Mouse (Mus musculus): ENCODE measurements at regions not wholly inside any gene's neighbourhood (a gene's known extent, or its start where the extent isn't known, plus 50 kb on each side); places are given as distances from the start of the nearest gene placed in this dataset.

- ChIA-PET POLR2A (no interaction called here), CTCF (no interaction called here)
These were observed 920.5 kb downstream of the Slc4a3 start for GRCm38 (mm10) chr1:76466562-76466961.

- POLR2A ChIA-PET = no interaction called here
- CTCF ChIA-PET = no interaction called here
These were observed 938.1 kb downstream of the Slc4a3 start for GRCm38 (mm10) chr1:76484193-76484592.

GRCm38 (mm10) chr1:76487481-76487880 is 941.4 kb downstream of the Slc4a3 start:
- ChIA-PET CTCF (no interaction called here), POLR2A (interaction anchor here in 1 of 4 experiments (0.6 kb wide), 1 partner anchor 754 kb away, joined by 3 read pairs; no protein-coding TSS in a partner anchor)

- CTCF ChIA-PET = interaction anchor here in 1 of 4 experiments (0.7 kb wide), 1 partner anchor 837 kb away, joined by 3 read pairs; no protein-coding TSS in a partner anchor
- POLR2A ChIA-PET = no interaction called here
These were observed 943.8 kb downstream of the Slc4a3 start for GRCm38 (mm10) chr1:76489681-76490492.

GRCm38 (mm10) chr1:76490719-76491118 is 944.7 kb downstream of the Slc4a3 start:
- POLR2A ChIA-PET = interaction anchor here in 1 of 4 experiments (0.7 kb wide), 1 partner anchor 15 kb away, joined by 7 read pairs; no protein-coding TSS in a partner anchor
- CTCF ChIA-PET = interaction anchor here in 2 of 4 experiments (0.6 to 0.7 kb wide), 2 partner anchors 784 to 838 kb away, joined by 3 to 5 read pairs; no protein-coding TSS in a partner anchor

DNA sequence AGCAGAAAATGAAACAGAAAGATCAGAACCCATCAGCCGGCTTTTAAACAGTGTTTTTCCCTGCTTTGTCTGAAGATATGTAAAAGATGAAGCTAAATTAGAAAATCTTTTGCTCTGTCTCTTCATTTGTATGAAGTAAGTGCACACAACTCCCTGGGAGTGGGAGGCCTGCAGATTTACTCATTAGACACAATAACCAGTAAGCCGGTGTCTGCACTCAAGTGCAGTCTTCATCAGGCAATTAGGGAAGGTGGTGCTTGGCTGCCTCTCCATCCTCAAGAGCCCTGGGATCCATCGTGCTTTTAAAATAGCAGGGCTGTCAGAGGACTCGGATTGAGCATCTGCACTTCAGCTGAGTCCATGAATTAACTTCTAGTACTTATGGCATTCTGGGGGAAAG is 945.1 kb downstream of the Slc4a3 start:
- ChIA-PET CTCF (interaction anchor here in 1 of 4 experiments (0.6 kb wide), 1 partner anchor 784 kb away, joined by 5 read pairs; no protein-coding TSS in a partner anchor), POLR2A (interaction anchor here in 1 of 4 experiments (0.7 kb wide), 1 partner anchor 14 kb away, joined by 7 read pairs; no protein-coding TSS in a partner anchor)

DNA sequence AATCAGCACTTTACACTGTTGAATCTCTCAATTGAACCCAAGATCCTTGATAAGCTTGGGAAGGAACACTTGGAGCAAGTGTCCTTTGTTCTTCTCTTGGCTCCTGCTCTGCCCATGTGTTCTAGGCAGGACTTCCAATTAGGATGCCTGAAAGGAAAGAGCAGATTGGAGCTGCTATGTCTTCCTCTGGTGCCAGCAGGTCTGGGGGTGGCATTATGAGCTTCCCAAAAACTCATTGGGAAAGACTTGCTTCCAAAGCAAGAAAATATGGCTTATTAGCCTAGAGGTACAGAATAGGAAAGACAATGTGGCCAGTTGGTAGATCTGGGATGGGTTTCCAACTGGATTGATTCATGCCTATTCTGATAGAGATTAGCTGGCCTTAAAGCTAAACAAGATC is 959.1 kb downstream of the Slc4a3 start:
- POLR2A ChIA-PET = interaction anchor here in 1 of 4 experiments (0.6 kb wide), 1 partner anchor 14 kb away, joined by 7 read pairs; no protein-coding TSS in a partner anchor

GRCm38 (mm10) chr1:76508821-76509220 is 962.8 kb downstream of the Slc4a3 start:
- ChIA-PET CTCF (no interaction called here), POLR2A (interaction anchor here in 1 of 4 experiments (0.7 kb wide), 1 partner anchor 1572 kb away, joined by 3 read pairs; no protein-coding TSS in a partner anchor)

More for the DNA sequence above, 959.1 kb downstream of the Slc4a3 start:
- CTCF ChIA-PET = no interaction called here

DNA sequence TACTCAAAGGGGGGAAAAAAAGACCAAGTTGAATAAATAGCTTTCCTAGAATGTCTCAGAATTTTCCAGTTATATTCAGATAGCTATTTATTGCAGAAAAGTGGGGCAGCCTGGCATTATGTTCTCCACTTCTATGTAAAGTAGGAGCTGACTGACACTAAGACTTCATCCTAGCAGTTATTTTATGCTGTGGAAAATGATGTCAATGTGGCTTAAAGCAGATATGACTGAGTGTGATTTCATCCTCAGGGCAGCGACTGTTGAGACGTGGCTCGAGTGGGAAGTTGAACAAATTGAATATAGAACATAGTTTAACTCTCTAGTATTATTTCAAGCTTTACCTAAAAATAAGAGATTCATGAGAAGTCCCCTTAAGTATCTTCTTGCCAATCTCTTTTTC is 963.4 kb downstream of the Slc4a3 start:
- CTCF ChIA-PET = no interaction called here
- POLR2A ChIA-PET = interaction anchor here in 1 of 4 experiments (0.7 kb wide), 1 partner anchor 782 kb away, joined by 7 read pairs; no protein-coding TSS in a partner anchor

DNA sequence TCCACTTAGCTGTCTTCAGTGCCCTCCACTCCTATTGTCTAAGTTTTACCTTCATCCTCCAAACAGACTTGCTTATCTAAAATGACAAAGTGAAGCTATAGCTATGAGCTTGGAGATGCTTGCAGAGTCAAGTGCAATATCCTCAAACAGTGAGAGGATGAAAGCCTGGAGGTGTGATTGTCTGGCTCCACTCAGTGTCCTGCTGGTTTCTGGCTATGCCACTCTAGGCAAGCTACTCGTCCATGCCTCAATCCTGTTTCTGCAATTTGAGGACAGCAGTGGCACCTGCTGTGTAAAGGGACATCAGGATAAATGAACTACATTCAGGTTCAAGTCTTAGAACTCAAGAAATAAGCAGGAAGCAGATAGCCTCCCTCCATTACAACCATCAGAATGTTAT is 966.1 kb downstream of the Slc4a3 start:
- ChIA-PET CTCF (no interaction called here), POLR2A (no interaction called here)

- ChIA-PET CTCF (no interaction called here), POLR2A (no interaction called here)
These were observed 967.4 kb downstream of the Slc4a3 start for GRCm38 (mm10) chr1:76513490-76513889.

DNA sequence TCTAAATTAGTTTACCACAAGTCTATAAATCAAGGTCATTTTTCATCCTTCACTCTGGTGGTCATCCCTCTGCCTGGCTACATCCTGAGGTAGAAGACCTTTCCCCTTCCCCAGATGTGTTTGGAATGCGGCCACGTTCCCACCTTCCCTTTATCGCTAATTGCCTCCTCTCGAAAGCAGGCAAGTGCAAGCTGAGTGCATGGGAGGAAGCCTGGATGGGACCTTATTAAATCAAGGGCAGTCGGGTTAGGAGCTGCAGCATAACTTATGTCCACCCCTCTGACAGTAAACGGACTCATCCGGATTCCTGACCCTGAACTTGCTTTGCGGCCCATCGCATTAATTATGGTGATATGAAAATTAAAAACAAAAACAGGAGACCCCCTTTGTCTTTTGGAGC is 983.5 kb downstream of the Slc4a3 start:
- POLR2A ChIA-PET = no interaction called here
- CTCF ChIA-PET = no interaction called here

GRCm38 (mm10) chr1:76530342-76530741 is 984.3 kb downstream of the Slc4a3 start:
- POLR2A ChIA-PET = no interaction called here
- CTCF ChIA-PET = no interaction called here

- ChIA-PET POLR2A (no interaction called here), CTCF (no interaction called here)
These were observed 979.3 kb downstream of the Epha4 start for GRCm38 (mm10) chr1:76535522-76535956.

DNA sequence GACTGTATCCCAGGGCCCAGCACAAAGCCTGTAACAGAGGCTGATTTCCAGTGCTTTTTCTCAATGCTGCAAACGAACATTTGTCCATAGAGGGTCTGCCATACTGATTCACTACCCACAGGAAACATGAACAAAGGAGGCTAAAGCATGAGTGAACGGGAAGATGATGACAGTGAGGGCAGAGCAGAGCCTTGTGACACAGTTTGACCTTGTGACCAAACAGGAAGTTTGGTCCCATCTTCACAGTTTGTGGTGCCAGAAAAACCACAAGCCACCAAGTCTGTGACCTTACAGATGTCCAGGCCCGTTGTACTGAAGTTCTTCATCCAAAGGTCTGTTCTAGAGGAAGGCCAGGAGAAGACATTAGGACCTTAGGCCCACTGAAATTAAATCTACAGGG is 974.4 kb downstream of the Epha4 start:
- ChIA-PET CTCF (no interaction called here), POLR2A (no interaction called here)

DNA sequence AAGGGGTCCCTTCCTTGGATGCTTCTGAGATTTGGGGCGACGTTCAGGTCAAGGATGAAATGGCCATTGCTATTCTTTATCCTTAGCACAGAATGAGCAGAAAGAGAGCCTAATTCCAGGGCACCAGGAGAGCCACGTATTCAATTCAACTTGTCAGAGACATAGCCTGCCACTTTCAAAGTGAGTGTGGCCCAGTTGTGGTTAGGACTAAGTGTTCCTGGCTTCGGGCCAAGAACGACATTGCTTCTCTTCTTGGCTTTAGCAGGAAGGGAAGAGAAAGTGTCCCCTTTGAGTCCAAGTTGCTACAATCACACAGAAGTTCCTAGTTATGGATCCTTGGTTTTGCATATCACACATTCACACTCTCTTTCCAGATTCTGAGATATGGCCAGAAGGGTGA is 964.0 kb downstream of the Epha4 start:
- CTCF ChIA-PET = no interaction called here
- POLR2A ChIA-PET = no interaction called here

DNA sequence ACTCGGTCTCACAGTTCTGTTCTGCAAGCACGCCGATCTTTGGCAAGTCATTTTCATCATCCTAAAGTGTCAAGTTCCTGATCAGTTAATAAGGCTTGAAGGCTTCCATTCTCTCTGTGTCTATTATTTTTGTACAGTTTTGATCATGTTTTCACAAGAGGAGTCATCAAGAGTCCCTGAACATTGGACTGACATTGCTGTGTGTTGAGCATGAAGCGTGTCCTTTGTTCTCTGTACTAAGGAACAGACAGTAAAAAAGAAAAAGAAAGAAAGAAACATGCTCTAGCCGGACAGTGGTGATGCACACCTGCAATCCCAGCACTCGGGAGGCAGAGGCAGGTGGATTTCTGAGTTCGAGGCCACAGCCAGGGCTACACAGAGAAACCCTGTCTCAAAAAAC is 955.4 kb downstream of the Epha4 start:
- ChIA-PET POLR2A (no interaction called here), CTCF (no interaction called here)

- ChIA-PET POLR2A (no interaction called here), CTCF (no interaction called here)
These were observed 939.4 kb downstream of the Epha4 start for GRCm38 (mm10) chr1:76575487-76575886.

DNA sequence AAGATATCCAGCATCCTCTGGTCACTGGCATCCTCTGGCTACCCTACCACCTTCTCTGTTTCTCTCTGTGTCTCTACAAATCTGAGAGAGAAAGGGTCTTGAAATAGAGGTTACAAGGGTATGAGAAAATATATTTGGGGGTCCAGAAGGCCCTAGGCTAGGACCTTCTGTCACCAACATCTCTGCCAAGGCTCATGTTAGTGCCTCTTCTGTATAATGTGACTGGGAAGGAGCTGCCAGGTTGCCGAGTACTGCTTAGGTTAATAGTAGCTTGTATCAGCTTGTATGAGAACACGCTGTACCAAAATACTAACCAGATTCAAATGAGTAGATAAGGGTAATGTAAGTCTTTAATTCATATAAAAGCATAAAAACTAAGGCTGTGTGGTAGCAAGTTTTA is 929.0 kb downstream of the Epha4 start:
- POLR2A ChIA-PET = no interaction called here
- CTCF ChIA-PET = no interaction called here

- ChIA-PET CTCF (no interaction called here), POLR2A (no interaction called here)
These were observed 889.1 kb downstream of the Epha4 start for GRCm38 (mm10) chr1:76625831-76626230.

DNA sequence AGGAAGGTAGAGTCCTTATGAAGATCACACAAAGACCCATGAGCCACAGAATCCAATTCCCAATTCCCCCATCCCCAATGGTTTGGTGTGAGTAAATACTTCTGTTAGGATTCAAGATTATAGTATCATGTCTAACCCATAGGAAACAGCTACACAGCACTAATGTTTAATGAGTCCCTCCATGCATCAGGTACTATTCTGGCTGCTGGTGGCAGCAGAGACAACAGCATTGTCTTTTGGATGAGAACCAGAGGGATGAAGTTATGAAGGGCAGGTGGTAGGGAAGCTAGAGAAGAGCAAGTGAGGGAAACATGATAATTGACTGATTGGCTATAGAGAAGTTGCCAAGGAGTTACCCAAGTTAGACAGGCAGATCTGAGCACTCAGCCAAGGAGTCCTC is 885.0 kb downstream of the Epha4 start:
- ChIA-PET CTCF (no interaction called here), POLR2A (no interaction called here)

All from embryonic stem cell, embryonic (primary cell).